Mouse (Mus musculus): Measurements from ENCODE around the gene Fastk. TPM values are rescaled to one million over a fixed set of nuclear protein-coding genes. Genes with fewer than 3 reads are reported as not detected.

Gene Fastk
- polyA plus RNA-seq, 1 experiment from 2014 or later, result 66.8 TPM

DNA sequence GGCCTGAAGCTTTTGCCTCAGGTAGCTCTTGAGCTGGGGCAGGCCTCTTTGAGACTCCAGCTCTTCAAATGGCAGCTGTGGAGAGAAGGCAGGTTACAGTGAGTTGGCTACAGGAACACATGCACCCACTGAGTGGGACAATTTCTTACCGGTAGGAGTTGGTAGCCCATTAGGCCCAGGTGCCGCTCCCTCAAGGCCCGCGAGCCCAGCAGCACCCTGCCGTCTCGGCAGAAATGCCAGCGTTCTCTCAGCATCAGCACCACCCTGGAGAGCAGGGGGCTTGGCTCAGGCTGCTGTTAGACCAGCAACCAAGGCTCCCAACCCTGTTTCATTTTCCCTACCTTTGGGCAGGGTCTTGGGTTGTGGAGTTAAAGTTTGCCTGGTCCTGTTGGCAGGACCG lies 3.9 kb downstream of the Fastk start:
- H3K36me3 ChIP-seq (ENCODE audit: control insufficient read depth, insufficient read depth), result peaks cover 66% of the 10 kb centered on the region
- H3K27ac ChIP-seq (ENCODE audit: low read depth, low read length), result no peak overlapping the region
- H3K9ac ChIP-seq (ENCODE audit: low read depth, low read length), result no peak overlapping the region
- TF ChIP-seq CTCF (IDR thresholded peaks at IDR 0.05; ENCODE audit: low read depth), result no peak
- H3K4me1 ChIP-seq (replicated peaks; ENCODE audit: control insufficient read depth, insufficient read depth, low read length), result 0 out of 2 replicates have a peak, but pooled peaks cover 9% of the 10 kb centered on the region
- 90% methylated on average over 8 of the region's 8 CpGs for WGBS
- no peaks in the 10 kb centered on the region for H3K27me3 ChIP-seq (replicated peaks; ENCODE audit: control insufficient read depth, insufficient read depth, low read length)
- no peak overlapping the region for H3K4me3 ChIP-seq (ENCODE audit: low read depth, low read length)
- no peak for ATAC-seq
- no peaks in the 10 kb centered on the region for H3K9me3 ChIP-seq (ENCODE audit: control insufficient read depth)
- no peak overlapping the region for H3K4me2 ChIP-seq (replicated peaks; ENCODE audit: low read depth)

GRCm38 (mm10) chr5:24433993-24434392 lies 11.1 kb downstream of the Fastk start:
- H3K4me1 ChIP-seq (replicated peaks; ENCODE audit: control insufficient read depth, insufficient read depth, low read length), result no peaks in the 10 kb centered on the region
- WGBS, result 93% methylated on average over 8 of the region's 8 CpGs
- ATAC-seq, result no peak
- no peak overlapping the region for H3K4me2 ChIP-seq (replicated peaks; ENCODE audit: low read depth)
- no peaks in the 10 kb centered on the region for H3K27me3 ChIP-seq (replicated peaks; ENCODE audit: control insufficient read depth, insufficient read depth, low read length)
- no peak overlapping the region for H3K4me3 ChIP-seq (ENCODE audit: low read depth, low read length)
- H3K36me3 ChIP-seq (ENCODE audit: control insufficient read depth, insufficient read depth), result peaks cover 89% of the 10 kb centered on the region
- no peak for TF ChIP-seq CTCF (IDR thresholded peaks at IDR 0.05; ENCODE audit: low read depth)
- H3K27ac ChIP-seq (ENCODE audit: low read depth, low read length), result no peak overlapping the region
- no peaks in the 10 kb centered on the region for H3K9me3 ChIP-seq (ENCODE audit: control insufficient read depth)
- H3K9ac ChIP-seq (ENCODE audit: low read depth, low read length), result no peak overlapping the region

- Histone ChIP-seq H3K9ac (ENCODE audit: low read depth, low read length) (peak overlapping the region; percentile 54), H3K4me2 (replicated peaks; ENCODE audit: low read depth) (peak overlapping the region; percentile 84), H3K9me3 (ENCODE audit: control insufficient read depth) (no peaks in the 10 kb centered on the region), H3K36me3 (ENCODE audit: control insufficient read depth, insufficient read depth) (peaks cover 43% of the 10 kb centered on the region), H3K27ac (ENCODE audit: low read depth, low read length) (peak overlapping the region; percentile 88), H3K27me3 (replicated peaks; ENCODE audit: control insufficient read depth, insufficient read depth, low read length) (no peaks in the 10 kb centered on the region), H3K4me3 (ENCODE audit: low read depth, low read length) (peak overlapping the region; percentile 44), H3K4me1 (replicated peaks; ENCODE audit: control insufficient read depth, insufficient read depth, low read length) (peaks cover 10% of the 10 kb centered on the region)
- 17% methylated on average over 9 of the region's 9 CpGs for WGBS
- no peak for ATAC-seq
- no peak for TF ChIP-seq CTCF (IDR thresholded peaks at IDR 0.05; ENCODE audit: low read depth)
These were observed 16.5 kb downstream of the Fastk start for GRCm38 (mm10) chr5:24428596-24428995.

GRCm38 (mm10) chr5:24427981-24428402 lies 17.1 kb downstream of the Fastk start:
- 8% methylated on average over 15 of the region's 15 CpGs for WGBS
- ATAC-seq, result peak; percentile 60
- Histone ChIP-seq H3K4me2 (replicated peaks; ENCODE audit: low read depth) (peak overlapping the region; percentile 84), H3K9ac (ENCODE audit: low read depth, low read length) (peak overlapping the region; percentile 54), H3K9me3 (ENCODE audit: control insufficient read depth) (no peaks in the 10 kb centered on the region), H3K4me1 (replicated peaks; ENCODE audit: control insufficient read depth, insufficient read depth, low read length) (peaks cover 10% of the 10 kb centered on the region), H3K4me3 (ENCODE audit: low read depth, low read length) (peak overlapping the region; percentile 75), H3K27me3 (replicated peaks; ENCODE audit: control insufficient read depth, insufficient read depth, low read length) (no peaks in the 10 kb centered on the region), H3K27ac (ENCODE audit: low read depth, low read length) (peak overlapping the region; percentile 88), H3K36me3 (ENCODE audit: control insufficient read depth, insufficient read depth) (peaks cover 37% of the 10 kb centered on the region)
- no peak for TF ChIP-seq CTCF (IDR thresholded peaks at IDR 0.05; ENCODE audit: low read depth)

- Histone ChIP-seq H3K4me3 (ENCODE audit: low read depth, low read length) (peak overlapping the region; percentile 75), H3K4me2 (replicated peaks; ENCODE audit: low read depth) (peak overlapping the region; percentile 84), H3K4me1 (replicated peaks; ENCODE audit: control insufficient read depth, insufficient read depth, low read length) (peaks cover 10% of the 10 kb centered on the region), H3K27ac (ENCODE audit: low read depth, low read length) (peak overlapping the region; percentile 88), H3K36me3 (ENCODE audit: control insufficient read depth, insufficient read depth) (peaks cover 30% of the 10 kb centered on the region), H3K9ac (ENCODE audit: low read depth, low read length) (peak overlapping the region; percentile 27; the same call in 1 of the 2 replicates), H3K9me3 (ENCODE audit: control insufficient read depth) (no peaks in the 10 kb centered on the region), H3K27me3 (replicated peaks; ENCODE audit: control insufficient read depth, insufficient read depth, low read length) (no peaks in the 10 kb centered on the region)
- WGBS, result 24% methylated on average over 12 of the region's 12 CpGs
- peak; percentile 14; the same call in 1 of the 2 replicates for TF ChIP-seq CTCF (IDR thresholded peaks at IDR 0.05; ENCODE audit: low read depth)
- ATAC-seq, result peak; percentile 16
These were observed 17.8 kb downstream of the Fastk start for GRCm38 (mm10) chr5:24427285-24427633.

DNA sequence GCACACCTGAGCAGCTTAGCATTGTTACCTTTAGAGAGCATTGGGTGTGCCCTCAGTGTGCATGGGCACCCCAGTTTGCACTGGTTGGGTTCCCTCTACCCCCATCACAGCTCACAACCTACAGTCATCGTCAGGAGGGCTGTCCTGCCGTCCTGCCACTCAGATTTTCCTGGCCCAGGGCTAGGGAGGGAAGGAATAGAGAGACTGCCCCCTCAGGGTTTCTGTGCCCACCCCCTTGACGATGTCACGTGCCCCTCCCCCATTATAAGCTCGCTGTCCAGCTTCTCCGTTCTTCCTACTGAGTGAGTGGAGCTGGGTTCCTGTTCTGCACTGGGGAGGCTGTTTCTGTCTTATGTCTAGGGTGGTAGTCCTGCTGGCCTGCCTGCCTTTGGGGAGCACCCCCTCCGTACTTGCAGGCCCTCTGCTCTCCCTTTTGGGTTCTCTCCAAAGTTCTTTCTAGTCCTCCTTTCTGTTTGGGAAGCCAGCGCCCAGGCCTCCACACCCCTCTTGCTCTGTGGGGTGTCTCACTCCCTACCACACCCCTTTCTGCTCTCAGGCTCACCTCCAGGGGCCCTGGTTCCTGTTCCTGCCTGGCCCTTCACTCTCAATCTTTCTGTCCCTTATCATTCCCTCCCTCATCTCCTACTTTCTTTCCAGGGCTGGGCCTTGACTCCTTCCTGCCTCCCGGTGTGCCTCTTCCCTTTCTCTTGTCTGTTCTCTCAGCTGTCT lies 18.4 kb downstream of the Fastk start:
- peak overlapping the region; percentile 63; the same call in 1 of the 2 replicates for H3K9ac ChIP-seq (ENCODE audit: low read depth, low read length)
- peak overlapping the region; percentile 84 for H3K4me2 ChIP-seq (replicated peaks; ENCODE audit: low read depth)
- no peaks in the 10 kb centered on the region for H3K9me3 ChIP-seq (ENCODE audit: control insufficient read depth)
- no peak for TF ChIP-seq CTCF (IDR thresholded peaks at IDR 0.05; ENCODE audit: low read depth)
- ATAC-seq, result no peak
- peak overlapping the region; percentile 88 for H3K27ac ChIP-seq (ENCODE audit: low read depth, low read length)
- H3K4me3 ChIP-seq (ENCODE audit: low read depth, low read length), result peak overlapping the region; percentile 75
- peaks cover 10% of the 10 kb centered on the region for H3K4me1 ChIP-seq (replicated peaks; ENCODE audit: control insufficient read depth, insufficient read depth, low read length)
- peaks cover 24% of the 10 kb centered on the region for H3K36me3 ChIP-seq (ENCODE audit: control insufficient read depth, insufficient read depth)
- H3K27me3 ChIP-seq (replicated peaks; ENCODE audit: control insufficient read depth, insufficient read depth, low read length), result no peaks in the 10 kb centered on the region
- 5% methylated on average over 9 of the region's 9 CpGs for WGBS
